Mouse (Mus musculus): ENCODE results near the gene Crtc1. TPM values are rescaled to one million over a fixed set of nuclear protein-coding genes. Genes with fewer than 3 reads are reported as not detected.
A peak's percentile ranks its signal among the peaks of the same experiment; 100 is the strongest.

Crtc1 gene
- total RNA-seq, 2 experiments from 2014 or later = 109 TPM

GRCm38 (mm10) chr8:70463306-70463705 lies 23.9 kb upstream of the Crtc1 start:
- intact Hi-C loops (cut with DNase I) = no loop called here

GRCm38 (mm10) chr8:70462516-70462813 lies 23.1 kb upstream of the Crtc1 start:
- no peak for DNase-seq
- intact Hi-C loops (cut with DNase I) = no loop called here

More at GRCm38 (mm10) chr8:70463306-70463705, 23.9 kb upstream of the Crtc1 start:
- peak; percentile 37 for DNase-seq

DNA sequence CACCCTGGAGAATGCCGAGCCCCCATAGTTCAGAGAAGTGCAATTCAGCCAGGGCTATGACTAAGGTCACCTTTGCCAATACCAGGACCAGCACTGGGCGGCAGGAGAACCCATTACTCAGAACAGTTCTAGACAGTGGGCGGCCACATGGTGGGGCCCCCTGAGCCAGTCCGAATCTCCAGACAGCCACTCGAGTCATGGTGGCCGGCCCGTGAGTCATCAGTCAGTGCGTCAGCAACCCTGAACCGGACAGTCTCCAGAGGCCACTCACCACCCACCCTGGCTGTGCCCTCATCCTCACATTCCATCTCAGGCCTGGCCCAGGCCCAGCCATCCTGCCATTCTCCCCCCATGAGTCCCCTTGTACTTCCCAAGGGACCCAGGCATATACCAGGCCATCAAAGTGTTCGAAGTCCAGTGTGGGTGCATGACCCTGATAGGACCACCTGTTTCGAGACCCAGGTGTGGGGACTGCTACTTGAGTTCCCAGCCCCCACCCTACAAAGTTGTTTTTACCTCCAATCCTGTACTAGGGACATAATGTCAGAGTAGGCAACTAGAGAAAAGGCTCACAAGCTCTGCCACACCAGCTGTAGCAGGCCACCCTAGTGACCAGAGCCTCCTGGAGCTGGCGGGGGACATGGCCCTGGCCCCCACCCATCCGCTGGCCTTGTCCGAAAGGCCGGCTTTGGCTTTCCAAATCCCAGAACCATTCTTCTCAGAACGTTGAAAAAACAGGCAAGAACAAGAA lies 22.6 kb upstream of the Crtc1 start:
- no peak for DNase-seq
- intact Hi-C loops (cut with DNase I) = no loop called here

DNA sequence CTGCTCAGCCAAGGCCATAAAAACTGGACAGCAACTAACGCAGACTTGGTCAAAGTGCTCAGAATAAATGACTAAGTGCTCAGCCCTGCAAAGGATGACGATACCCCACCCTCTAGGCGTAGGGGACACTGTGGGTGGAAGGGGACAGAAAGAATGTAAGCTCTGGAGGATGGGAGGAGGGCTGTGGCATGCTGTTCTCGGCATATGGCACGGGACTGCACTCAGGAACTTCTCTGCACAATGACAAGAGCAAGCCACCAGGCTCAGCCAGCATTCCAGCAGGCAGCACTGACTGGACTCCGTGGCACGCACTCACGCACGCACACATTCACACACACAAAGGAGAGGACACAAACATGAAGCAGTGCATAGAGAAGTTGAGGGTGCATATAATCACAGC lies 21.2 kb upstream of the Crtc1 start:
- intact Hi-C loops (cut with DNase I) = no loop called here
- no peak for DNase-seq

DNA sequence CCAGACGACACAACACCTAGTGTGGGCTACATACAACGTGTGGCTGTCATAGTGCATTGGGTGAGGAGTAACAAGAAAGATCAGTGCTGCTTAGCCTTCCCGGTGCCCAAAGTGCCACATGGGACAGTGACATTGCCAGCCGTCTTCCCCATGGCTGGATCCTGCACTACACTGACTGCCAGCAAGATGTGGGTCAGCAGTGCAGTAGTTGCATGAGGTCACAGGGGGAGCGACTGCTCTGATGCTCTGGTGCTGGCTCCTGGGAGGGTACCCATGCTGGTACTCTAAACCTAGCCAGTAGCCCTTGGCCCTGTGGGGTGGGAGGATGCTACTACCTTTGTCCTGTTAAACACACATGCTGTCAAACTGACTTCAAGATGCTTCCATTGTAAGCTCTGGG lies 20.8 kb upstream of the Crtc1 start:
- intact Hi-C loops (cut with DNase I) = no loop called here
- DNase-seq = no peak

- intact Hi-C loops (cut with DNase I) = no loop called here
- no peak for DNase-seq
These were observed 20.3 kb upstream of the Crtc1 start for GRCm38 (mm10) chr8:70459636-70460035.

GRCm38 (mm10) chr8:70458462-70458861 lies 19.1 kb upstream of the Crtc1 start:
- intact Hi-C loops (cut with DNase I) = no loop called here
- DNase-seq = no peak

GRCm38 (mm10) chr8:70457882-70458281 lies 18.5 kb upstream of the Crtc1 start:
- DNase-seq = no peak
- intact Hi-C loops (cut with DNase I) = no loop called here

DNA sequence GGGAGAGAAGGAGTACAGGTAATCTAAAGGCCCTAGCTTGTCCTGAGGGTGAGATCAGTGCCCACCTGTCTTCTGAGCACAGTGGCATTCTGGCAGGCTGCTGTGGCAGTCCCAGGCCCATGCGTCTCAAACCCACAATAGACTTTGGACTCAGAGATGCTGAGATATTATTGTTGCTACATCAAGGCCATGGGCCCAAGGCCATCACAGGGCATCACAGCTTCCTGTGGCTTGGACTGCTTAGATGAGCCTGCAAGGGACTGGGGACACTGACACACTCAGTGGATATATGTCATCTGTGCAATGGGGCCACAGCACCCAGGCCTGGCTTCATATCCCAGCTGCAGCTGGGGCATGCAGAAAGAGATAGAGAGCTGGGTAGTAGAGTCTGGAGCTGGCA lies 17.6 kb upstream of the Crtc1 start:
- no peak for DNase-seq
- intact Hi-C loops (cut with DNase I) = no loop called here

DNA sequence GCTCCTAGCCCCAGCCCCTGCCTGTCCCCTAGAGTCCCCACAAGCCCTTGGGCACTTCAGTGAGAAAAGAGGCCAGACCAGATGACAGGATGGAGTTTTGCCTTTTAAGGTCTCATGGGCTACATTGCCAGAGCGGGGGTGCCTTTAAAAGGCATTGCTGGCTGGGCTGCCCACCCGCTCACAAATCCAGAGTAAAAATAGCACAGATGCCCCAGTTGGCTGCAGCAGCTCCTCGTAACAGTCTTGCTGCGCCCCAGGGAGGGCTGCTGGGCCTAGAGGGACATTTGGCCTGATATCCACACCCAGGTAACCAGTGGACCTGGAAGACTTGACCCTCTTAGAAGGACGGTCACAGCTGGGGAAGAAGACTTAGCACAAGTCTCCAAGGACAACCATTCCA lies 14.5 kb upstream of the Crtc1 start:
- DNase-seq = no peak
- intact Hi-C loops (cut with DNase I) = no loop called here

DNA sequence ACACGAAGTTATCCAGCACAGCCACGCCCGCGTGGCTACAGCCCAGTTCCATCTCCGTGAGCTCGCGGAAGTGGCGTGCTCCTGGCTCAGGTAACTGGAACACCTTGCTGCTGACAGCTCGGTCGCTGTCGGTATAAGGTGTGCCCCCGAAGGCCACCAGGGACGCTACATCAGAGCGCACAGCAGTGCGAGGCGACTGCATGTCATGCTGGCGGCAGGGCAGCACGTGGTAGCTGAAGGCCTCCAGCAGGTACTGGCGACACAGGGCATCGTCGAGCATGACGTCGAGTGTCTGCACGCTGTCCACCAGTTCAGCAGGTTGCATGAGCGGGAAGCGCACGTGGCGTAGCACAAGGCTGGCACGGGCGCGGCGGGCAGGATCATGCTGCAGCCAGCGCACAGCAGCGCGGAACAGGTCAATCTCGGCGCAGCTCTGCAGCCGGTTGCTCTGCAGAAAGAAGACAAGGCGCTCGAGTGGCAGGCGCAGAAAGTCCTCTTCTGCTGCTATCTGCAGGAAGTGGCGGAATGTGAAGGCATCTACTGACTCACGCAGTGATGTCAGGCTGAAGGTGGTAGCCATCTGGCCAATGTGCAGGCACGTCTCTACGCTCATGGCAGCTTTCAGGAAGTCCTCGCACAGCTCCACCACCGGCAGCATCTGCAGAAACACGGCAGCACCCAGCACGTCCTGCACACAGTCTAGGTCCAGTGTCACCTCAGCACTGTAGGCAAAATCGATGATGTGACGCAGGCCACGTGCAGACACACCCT lies 13.0 kb upstream of the Crtc1 start:
- no peak for DNase-seq
- intact Hi-C loops (cut with DNase I) = no loop called here

DNA sequence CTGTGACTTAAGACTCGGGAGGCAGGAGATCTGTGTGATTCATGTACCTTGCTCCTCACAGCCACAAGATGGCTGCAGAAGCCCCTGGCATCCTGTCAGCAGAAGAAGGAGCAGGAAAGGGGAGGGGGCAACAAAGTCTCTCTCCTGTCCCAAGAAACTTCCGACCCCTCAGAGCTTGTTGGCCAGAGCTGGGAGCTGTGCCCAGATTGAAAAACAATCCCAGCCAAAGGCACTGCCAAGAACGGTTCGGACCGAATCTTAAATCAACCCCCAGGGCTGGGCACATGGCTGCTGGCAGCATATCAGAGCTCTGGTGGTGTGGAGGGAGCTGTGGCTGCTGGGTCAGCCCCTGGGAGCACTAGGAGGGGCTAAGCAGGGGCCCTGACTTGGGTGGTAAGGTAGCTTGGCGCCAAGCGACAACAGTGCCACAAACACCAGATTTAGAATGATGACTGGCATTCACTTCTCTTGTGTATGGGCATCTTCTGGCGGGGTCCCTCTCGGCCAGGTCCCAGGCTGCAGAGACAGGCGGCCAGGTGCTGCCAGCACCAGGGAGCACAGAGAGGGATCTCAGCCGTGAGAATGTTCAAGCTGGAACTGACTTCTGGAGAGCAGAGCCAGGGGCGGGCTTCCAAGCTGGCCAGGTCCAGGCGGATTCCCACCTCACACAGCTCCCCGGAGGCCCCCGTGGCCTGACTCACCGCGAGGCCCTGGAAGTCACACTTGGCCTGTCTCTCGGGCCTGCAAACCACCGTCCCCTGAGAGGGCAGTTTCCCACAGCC lies 8.5 kb upstream of the Crtc1 start:
- intact Hi-C loops (cut with DNase I) = no loop called here
- peak; percentile 84 for DNase-seq

DNA sequence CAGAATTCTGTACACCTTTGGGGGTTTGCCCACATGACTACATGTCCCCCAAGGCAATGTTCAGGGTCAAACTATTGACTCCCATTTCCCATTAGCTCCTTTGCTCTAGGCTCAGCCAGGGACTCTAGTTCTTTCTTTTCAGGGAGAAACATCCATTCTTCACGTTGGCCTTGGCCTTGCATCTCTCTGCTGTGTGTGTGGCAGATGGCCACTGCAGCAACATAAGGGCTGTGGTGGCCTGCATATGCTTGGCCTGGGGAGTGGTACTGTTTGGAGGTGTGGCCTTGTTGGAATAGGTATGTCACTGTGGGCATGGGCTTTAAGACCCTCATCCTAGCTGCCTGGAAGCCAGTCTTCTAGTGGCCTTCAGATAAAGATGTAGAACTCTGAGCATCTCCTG lies 6.6 kb upstream of the Crtc1 start:
- intact Hi-C loops (cut with DNase I) = loop anchor here (2.0 kb wide), 1 partner anchor 29 kb away; no protein-coding TSS in a partner anchor
- DNase-seq = no peak

DNA sequence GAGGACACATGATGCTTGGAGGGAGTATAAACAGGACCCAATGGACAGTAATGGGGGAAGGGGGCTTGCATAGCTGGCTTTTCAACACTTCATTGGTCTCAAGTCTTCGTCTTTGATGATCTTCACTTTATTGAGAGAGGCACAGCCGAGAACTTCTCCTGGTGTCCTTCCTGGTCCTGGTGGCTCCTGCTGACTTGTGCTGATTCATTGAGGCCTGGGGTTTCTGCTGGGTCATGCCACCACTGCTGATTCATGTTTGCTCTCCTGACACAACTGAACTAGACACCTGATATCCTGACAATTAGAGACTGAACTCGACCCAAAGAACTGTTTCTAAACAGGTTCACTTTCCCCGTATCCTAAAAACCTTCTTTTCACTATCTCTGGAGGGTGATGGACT lies 3.9 kb upstream of the Crtc1 start:
- no peak for DNase-seq
- intact Hi-C loops (cut with DNase I) = no loop called here

DNA sequence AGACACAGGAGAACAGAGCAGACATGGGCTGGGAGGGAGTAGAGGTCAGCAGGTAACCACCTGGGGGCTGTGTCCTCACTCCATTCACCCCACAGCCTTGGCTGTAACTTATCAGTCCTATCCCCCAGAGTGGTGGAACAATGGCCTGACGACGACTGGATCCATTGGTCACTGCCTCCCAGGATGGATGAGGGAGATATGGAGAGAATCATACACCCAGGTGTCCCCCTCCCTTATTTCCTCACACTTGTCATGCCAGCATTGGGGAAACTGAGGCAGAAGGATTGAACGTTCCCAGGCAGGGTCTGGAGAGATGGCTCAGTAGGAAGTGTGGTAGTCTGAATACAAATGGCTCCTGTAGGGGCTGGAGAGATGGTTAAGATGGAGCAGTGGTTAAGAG lies 2.2 kb upstream of the Crtc1 start:
- no peak for DNase-seq
- intact Hi-C loops (cut with DNase I) = no loop called here

DNA sequence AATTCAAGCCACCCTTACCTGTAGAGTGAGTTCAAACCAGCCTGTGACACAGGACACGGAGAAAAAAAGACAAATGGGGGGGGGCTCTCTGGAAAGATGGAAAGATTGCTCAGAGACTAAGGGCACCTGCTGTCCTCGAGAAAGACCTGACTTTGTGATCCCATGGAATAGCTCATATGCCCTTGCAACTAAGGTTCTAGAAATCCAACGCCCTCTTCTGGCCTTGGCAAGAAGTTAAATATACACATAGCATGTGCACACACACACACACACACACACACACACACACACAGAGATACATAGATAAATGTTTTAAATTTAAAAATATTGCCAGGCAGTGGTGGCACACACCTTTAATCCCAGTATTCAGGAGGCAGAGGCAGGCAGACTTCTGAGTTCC lies 867 bp upstream of the Crtc1 start:
- intact Hi-C loops (cut with DNase I) = no loop called here
- no peak for DNase-seq

DNA sequence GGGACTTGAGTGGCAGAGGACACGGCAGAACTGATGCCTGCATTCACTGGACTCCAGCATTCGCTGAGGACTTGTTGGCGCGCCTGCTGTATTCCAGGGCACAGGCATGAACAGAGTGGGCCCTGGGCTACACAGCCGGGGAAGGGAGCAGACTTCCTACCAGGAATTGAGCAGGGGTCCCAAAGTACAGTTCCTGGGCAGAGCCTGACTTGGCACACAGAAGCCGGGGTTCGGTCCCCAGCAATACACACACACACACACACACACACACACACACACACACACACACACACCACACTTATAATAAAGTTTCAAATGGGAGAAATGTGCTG lies 435 bp upstream of the Crtc1 start:
- intact Hi-C loops (cut with DNase I) = no loop called here
- no peak for DNase-seq

GRCm38 (mm10) chr8:70438423-70438822 lies 956 bp downstream of the Crtc1 start:
- no peak for DNase-seq
- intact Hi-C loops (cut with DNase I) = no loop called here

GRCm38 (mm10) chr8:70435156-70435555 lies 4.2 kb downstream of the Crtc1 start:
- no peak for DNase-seq
- intact Hi-C loops (cut with DNase I) = no loop called here

DNA sequence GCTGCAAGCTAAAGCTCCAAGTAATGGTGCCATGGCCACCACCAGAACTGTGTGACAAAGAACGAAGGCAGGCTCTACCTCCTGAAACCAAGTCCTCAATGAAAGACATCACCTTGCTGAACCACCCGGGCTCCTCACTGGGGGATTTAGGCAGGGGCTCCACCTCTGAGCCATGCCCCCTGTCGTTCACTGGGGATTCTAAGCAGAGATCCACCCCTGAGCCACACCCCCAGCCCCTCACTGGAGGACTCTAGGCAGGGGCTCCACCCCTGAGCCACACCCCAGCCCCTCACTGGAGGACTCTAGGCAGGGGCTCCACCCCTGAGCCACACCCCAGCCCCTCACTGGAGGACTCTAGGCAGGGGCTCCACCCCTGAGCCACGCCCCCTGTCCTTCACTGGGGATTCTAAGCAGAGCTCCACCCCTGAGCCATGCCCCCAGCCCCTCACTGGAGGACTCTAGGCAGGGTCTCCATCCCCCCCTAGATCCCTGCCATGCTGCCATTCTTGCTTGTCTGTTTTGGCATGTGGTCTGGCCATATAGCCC lies 6.3 kb downstream of the Crtc1 start:
- intact Hi-C loops (cut with DNase I) = no loop called here
- no peak for DNase-seq

DNA sequence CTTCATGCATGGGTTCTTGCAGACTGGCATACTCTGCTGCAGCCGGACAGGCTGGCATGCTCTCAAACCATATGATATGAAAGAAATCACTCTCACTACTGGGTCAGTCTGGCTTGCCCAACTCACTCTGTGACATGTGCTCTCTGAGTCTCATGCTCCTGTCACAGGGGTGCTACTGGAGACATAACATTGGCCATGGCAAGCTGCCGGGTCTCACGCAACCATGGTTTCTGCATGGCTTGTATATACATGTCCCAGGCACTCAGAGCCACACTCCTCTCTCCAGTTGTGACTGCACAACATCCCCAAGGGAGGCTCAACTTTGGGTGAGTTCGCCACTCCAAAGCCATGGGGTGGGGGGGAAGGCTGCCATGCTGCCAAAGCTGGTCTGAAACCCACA lies 8.2 kb downstream of the Crtc1 start:
- intact Hi-C loops (cut with DNase I) = no loop called here
- no peak for DNase-seq
